Mouse (Mus musculus) megakaryocyte progenitor cell, adult 5-6 weeks (primary cell): ENCODE data around the gene Eif2b2. TPM values are rescaled to one million over a fixed set of nuclear protein-coding genes. Genes with fewer than 3 reads are reported as not detected.

Source experiments
- ATAC-seq: replicated peaks from 2 replicates; pipeline ENCODE4 v1.8.0; 2016; ENCODE audit warnings: mild to moderate bottlenecking, moderate TSS enrichment, inconsistent platforms; ENCODE audit not compliant: poor library complexity
- total RNA-seq, 2 experiments: library from RNA; stranded (forward) in 1 of 2; stranded (reverse) in 1 of 2; fragments of 157-497, 149-512 nt in 1 of 2; fragments of 200-1000 nt in 1 of 2; gene quantifications; 2 replicates each; pipeline versions ENCODE4 v1.2.3 to v1.2.4; 2015 to 2017

The Eif2b2 gene
- total RNA-seq, 2 experiments from 2014 or later: 30.0 to 74.6 TPM

- ATAC-seq: no peak
These were observed 25.2 kb upstream of the Eif2b2 start for GRCm38 (mm10) chr12:85193923-85194622.

DNA sequence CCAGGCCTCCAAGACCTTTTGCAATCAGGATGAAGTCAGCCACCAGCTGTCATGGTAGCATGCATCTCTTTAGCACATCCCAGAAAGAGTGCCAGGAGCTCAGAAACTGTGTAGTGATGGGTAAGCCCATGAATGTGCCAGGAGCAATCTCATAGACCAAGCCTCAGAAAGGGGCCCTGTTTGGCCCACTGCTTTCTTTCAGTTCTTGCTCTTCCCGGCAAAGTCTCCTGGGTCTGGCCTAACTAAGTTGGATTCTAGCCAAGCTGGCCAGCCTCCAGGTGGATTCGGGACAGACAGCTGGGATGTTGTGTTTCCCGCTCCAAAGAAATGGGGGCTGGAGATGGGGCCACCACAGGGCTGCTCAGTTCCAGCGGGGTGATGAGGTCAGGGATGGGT, 24.7 kb upstream of the Eif2b2 start:
- no peak for ATAC-seq

DNA sequence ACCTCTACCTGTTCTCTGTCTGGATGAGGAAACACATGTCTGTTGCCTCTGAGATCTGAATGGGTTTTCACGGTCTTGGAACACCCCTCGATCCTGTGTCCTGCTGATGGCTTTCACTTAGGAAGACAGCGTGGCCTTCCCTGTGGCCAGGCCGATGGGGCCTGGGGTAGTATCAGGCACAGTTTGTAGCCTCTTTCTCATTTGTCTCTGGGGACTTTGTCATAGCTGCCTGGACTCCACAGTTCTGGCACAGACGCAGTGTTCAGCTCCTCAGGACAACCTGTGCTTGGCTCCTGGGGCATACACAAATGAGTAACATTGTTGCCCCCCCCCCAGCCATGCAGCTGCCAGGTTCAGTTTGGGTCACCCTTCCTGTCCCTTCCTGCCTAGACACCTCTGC, 24.2 kb upstream of the Eif2b2 start:
- ATAC-seq: no peak

GRCm38 (mm10) chr12:85196191-85196590, 23.1 kb upstream of the Eif2b2 start:
- ATAC-seq: no peak

GRCm38 (mm10) chr12:85197371-85197770, 21.9 kb upstream of the Eif2b2 start:
- ATAC-seq: no peak

GRCm38 (mm10) chr12:85197936-85198335, 21.3 kb upstream of the Eif2b2 start:
- no peak for ATAC-seq

DNA sequence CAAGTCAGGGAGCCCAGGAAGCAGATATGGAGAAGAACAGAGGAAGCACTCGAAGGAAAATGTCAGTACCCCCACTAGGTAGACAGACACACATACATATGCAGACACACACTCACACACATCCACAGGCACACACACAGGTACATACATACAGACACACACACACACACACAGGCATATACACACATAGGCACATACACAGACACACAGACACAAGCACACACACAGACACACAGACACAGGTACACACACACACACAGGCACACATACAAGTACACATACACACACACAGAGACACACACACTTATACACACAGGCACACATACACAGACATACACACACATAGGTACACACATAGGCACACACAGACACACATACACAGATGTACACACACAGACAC, 19.3 kb upstream of the Eif2b2 start:
- ATAC-seq: no peak

DNA sequence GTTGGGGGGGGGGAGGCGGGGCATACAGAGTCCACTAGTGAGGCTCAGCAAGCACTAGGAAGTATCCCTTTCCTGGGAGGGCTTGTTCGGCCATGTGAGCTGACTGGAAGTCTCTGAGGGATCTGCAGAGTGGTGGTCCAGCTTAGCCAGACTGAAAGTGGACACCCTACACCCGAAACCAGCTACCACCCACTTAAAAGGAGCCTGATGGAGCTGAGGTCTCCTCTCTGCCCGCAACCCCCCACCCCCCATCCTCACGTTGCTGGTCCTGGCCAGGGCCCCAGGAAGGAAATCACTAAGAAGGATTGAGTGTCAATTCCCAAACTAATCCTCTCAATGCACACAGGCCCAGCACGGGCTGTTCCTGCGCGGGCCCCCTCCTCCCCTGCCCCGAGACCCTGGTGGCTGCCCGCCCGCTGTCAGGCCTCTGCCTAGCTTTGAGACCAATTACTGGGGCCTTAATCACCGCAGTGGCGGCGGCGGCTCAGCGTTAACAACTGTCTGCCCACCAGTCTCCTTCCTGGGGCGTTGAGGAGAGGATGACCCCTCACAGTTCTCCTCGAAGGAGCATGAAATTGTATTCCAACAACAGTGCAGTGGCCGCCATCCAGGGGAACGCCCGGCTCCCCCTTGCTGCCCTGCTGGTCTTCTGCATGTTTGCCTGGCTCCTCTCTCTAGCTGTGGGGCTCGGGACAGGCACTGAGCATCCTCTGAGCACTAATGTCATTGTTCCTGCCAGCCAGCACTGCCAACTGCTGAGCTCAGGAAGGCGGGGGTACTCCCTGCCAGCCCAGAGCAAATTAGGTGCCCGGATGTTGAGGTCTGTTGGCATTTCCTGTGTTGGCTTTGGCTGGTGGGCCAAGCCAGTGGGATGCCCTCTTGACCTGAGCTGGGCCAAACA, 18.1 kb upstream of the Eif2b2 start:
- 0 out of 2 replicates have a peak, but pooled peaks have one; percentile 23 for ATAC-seq

DNA sequence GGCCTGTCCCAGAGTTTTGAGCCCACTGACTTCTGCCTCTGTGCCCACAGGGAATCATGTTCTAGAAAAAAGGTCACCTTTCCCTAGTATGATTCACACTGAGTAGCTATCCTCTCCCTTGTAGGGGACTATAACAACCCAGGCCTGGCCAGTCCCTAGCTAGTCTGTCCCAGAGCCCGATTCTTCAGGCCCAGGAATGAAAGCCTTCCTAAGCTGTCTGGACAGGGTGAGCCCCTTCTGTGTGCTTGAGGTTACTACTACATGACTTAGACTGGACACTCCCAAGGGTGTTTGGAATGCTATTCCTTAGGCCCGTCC, 17.5 kb upstream of the Eif2b2 start:
- ATAC-seq: no peak

DNA sequence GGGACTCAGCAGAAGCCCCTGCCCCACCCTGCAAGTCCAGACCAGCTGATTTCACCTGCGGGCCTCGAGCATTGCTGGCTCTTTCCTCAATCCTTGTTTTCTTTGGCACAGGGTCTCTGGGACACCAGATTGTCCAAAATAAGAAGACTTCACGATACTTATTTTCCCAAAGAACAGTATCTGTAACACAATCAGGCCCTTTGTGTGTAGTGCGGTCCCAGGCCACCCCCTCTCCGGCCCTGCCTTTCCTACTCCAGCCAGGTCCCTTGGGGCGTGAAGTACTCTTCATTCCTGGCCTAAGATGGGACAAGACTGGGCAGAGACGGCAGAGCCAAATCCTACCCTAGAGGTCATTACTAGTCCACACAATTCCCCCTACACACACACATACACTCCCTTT, 17.1 kb upstream of the Eif2b2 start:
- no peak for ATAC-seq

- no peak for ATAC-seq
These were observed 15.6 kb upstream of the Eif2b2 start for GRCm38 (mm10) chr12:85203699-85204098.

- ATAC-seq: no peak
These were observed 15.2 kb upstream of the Eif2b2 start for GRCm38 (mm10) chr12:85204105-85204504.

GRCm38 (mm10) chr12:85205425-85205824, 13.9 kb upstream of the Eif2b2 start:
- no peak for ATAC-seq

DNA sequence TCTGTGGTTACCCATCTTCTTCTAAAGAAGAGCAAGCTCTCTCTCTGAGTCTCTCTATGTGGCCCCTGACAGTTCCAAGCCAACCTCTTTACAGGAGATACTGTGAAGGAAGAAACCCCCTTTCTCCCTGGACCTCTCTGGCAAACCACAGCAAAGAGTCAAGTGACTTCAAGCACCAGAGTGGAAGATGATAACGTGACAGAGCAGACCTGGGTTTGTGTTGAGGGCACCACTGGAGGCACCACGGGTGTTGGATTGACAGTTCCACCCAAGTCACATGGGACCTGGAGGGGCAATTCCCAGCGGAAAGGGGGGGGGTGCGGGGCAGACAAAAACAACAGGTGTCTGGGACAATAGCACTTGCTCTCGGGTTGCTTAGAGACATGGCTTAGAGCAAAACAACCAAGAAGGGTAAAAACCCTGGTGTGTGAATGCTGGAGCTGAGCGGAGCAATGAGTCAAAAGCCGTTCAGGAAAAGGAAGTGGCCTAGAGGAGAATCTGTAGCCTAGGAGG, 10.5 kb upstream of the Eif2b2 start:
- 0 out of 2 replicates have a peak, but pooled peaks have one; percentile 17 for ATAC-seq

GRCm38 (mm10) chr12:85215031-85215430, 4.2 kb upstream of the Eif2b2 start:
- no peak for ATAC-seq

DNA sequence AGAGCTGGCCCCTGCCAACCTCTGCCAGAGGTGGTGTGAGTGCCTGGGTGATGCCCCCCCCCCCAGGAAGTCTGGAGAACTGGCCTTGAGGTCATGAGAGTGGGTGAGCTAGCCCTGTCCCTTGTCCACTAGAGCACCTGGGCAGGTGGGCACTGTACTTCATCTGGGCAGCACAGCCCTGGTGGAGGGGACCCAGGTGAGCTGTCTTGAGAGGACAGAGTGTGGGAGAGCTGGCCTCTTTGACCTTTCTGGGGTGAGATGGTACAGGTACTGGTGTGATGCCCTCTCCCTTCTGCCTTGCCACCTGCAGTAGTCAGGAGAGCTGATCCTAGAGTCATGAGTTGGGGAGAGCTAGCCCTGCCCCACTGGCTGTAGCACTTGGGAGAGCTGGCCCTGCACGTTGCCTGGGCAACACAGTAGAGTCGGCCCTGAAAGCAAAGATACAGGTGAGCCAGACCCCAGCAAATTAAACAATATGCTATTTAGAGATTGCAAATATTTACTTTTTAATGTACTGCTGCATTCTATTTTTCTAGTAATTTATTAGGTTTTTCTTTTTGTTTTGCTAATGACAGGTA, 1.5 kb upstream of the Eif2b2 start:
- ATAC-seq: no peak

- peak; percentile 45 for ATAC-seq
These were observed 617 bp downstream of the Eif2b2 start for GRCm38 (mm10) chr12:85219905-85220290.

GRCm38 (mm10) chr12:85227227-85227626, 7.9 kb downstream of the Eif2b2 start:
- no peak for ATAC-seq

DNA sequence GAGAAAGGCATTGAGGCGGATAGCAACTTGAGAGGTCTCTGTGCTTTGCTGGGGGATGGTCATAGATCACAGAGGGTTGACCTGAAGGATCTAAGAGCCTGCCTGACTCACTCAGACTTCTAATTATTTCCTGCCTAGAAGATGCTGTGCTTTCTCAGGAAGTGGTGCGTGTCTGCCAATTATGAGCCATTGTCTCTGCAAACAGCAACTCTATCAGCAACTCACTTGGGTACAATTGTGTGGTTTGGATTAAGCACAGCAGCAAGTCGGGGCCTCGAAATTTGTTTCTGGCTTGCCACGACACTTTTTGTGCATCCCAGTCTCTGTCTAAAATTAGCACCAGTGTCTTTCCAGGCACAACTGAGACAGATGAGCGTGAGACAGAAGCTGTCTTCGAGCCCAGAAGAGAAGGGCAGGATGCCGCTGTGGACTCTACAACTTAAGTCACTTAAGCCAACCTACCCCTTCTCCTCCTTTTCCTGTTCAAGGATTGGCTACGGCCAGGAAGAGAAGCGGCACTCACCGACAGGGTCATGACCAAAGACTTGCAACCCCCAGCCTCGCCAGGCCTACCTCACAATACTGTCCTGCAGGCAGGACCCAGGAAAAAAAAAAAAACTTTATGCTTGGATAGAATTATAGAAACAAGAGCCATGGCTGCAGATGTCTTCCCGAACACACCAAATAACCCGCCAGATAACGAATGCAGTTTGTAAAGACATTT, 8.8 kb downstream of the Eif2b2 start:
- no peak for ATAC-seq

- ATAC-seq: no peak
These were observed 14.4 kb downstream of the Eif2b2 start for GRCm38 (mm10) chr12:85233376-85234358.
